Mouse (Mus musculus): ENCODE measurements around the gene Mms19. TPM values are rescaled to one million over a fixed set of nuclear protein-coding genes. Genes with fewer than 3 reads are reported as not detected.
"Not testable (repeated sequence)": the region's sequence is repeated elsewhere in the genome, so short reads cannot be mapped to it uniquely, and the experiment has no call there.

Gene Mms19
- total RNA-seq, 2 experiments from 2014 or later = 19.3 to 20.1 TPM

GRCm38 (mm10) chr19:41933179-41934086 lies 47.5 kb downstream of the Mms19 start, which contains the start of the genes Exosc1 and Zdhhc16:
TSS of gene Exosc1 (minus strand) at chr19:41933423.
TSS of gene Zdhhc16 (plus strand) at chr19:41933480.
- DNase-seq = peak; percentile 99

GRCm38 (mm10) chr19:41932686-41933085 lies 48.3 kb downstream of the Mms19 start:
- no peak for DNase-seq

GRCm38 (mm10) chr19:41920412-41921067 lies 60.4 kb downstream of the Mms19 start:
- no peak for DNase-seq

- DNase-seq = no peak
These were observed 61.5 kb downstream of the Mms19 start for GRCm38 (mm10) chr19:41919471-41919870.

- DNase-seq = no peak
These were observed 64.1 kb downstream of the Mms19 start for GRCm38 (mm10) chr19:41916853-41917252.

GRCm38 (mm10) chr19:41915294-41915693 lies 65.7 kb downstream of the Mms19 start:
- DNase-seq = no peak

- DNase-seq = not testable (repeated sequence)
These were observed 66.4 kb downstream of the Mms19 start for GRCm38 (mm10) chr19:41914592-41914882.

GRCm38 (mm10) chr19:41913774-41914591 lies 67.0 kb downstream of the Mms19 start:
- no peak for DNase-seq

- DNase-seq = peak; percentile 52
These were observed 68.6 kb downstream of the Mms19 start for GRCm38 (mm10) chr19:41912121-41913080.

- DNase-seq = peak; percentile 98
These were observed 69.5 kb downstream of the Mms19 start, which contains the start of gene Pgam1 for GRCm38 (mm10) chr19:41911178-41912073. TSS of gene Pgam1 (plus strand) at chr19:41911923.

- no peak for DNase-seq
These were observed 70.6 kb downstream of the Mms19 start for GRCm38 (mm10) chr19:41910396-41910795.

GRCm38 (mm10) chr19:41908736-41909135 lies 72.2 kb downstream of the Mms19 start:
- no peak for DNase-seq

GRCm38 (mm10) chr19:41907079-41907760 lies 73.7 kb downstream of the Mms19 start:
- no peak for DNase-seq

GRCm38 (mm10) chr19:41906311-41907078 lies 74.5 kb downstream of the Mms19 start:
- DNase-seq = no peak

GRCm38 (mm10) chr19:41905246-41905645 lies 75.7 kb downstream of the Mms19 start:
- no peak for DNase-seq

- DNase-seq = no peak
These were observed 77.9 kb downstream of the Mms19 start for GRCm38 (mm10) chr19:41902848-41903593.

GRCm38 (mm10) chr19:41901696-41902095 lies 79.3 kb downstream of the Mms19 start:
- DNase-seq = peak; percentile 26

- DNase-seq = no peak
These were observed 80.4 kb downstream of the Mms19 start for GRCm38 (mm10) chr19:41900495-41901090.
